Mouse (Mus musculus): ENCODE results near the gene Prkca.

The Prkca gene

DNA sequence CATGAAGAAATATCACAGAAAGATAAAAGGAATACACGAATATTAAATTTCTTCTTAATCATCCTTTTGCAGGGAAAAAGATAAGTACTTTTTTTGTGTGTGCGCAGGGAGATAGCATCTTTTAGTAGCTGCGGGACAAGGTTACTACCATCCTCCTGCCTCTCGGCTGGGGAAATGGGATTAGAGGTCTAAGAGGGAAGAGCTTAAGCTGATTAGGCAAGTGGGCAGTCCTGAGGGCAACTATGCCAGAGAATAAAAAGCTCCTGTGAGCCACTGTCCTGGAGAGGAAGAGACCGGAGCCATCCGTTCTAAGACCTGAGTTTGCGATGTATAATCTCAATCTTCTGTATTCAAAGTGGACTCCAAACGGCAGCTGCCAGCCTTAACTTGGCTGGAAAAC lies 45.8 kb downstream of the Prkca start:
- no peak for DNase-seq (ENCODE audit: low spot score in 2 of 2)

DNA sequence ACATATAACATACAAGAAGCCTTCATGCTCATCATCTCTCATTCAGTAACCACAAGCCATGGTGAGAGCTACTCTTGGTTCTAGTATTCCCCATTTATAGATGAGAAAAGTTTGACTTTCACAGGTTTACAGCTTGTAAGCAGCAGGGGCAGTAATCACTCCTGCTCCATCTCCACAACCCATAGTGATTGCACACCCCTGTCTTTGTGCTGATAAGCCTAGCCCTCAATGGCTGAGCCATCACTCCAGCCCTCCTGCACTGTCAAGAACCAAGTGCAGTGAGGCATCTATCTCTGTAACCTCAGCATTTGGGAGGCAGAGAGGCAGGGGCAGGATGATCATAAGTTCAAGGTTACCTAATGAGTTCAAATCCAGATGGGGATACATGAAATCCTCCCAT lies 48.4 kb downstream of the Prkca start:
- DNase-seq (ENCODE audit: low spot score in 2 of 2): no peak

DNA sequence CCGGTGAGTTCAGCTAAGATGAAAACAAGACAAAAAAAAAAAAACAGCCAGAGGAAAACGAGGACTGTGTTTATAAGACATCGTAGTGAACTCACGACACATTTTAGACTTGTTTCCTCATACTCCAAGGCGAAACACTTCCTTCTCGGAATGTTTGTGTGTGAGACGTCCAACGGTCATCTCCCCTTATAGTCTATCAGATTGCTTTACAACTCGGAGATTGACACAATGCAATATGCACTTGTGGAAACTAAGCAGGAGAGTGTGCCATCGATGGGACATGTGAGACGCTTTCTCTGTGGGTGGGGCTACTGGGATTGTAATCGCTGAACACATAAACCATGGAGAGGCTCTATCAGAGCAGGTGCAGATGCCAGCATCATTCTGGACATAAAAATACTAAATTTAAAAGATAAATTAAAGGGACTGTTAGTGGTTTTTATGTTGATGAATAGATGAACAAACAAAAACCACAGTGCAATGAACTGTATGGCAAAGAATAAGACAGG lies 49.4 kb downstream of the Prkca start:
- DNase-seq (ENCODE audit: low spot score in 2 of 2): no peak

DNA sequence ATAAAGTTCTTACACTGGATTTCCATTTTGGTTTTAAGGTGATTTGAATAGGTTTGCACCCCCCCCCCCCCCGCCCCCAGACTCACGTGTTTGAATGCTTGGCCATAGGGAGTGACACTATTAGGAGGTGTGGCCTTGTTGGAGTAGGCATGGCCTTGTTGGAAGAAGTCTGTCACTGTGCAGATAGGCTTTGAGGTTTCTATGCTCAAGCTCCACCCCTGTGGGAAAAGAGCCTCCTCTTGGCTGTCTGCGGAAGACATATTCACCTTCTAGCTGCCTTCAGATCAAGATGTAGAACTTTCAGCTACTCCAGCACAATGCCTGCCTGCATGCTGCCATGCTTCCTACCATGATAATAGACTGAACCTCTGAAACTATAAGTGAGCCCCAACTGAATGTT lies 49.9 kb downstream of the Prkca start:
- DNase-seq (ENCODE audit: low spot score in 2 of 2): no peak

DNA sequence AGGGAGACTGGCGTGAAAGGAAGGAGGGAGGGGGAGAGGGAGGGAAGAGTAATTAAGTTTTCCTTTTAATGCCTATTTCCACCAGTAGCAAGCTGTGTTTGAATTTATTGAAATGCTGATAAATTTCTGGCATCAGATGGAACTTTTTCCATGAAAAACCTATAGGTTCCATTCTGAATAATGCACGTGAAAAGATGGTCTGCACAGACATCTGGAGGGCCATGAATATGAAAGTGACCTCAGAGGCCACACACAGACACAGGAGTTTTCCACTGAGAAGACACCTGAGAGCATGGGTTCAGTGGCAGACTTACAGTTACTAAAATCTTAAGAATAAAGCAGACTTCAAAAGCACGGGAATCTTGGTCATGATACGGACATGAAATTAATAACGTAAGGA lies 54.5 kb downstream of the Prkca start:
- DNase-seq (ENCODE audit: low spot score in 2 of 2): no peak

DNA sequence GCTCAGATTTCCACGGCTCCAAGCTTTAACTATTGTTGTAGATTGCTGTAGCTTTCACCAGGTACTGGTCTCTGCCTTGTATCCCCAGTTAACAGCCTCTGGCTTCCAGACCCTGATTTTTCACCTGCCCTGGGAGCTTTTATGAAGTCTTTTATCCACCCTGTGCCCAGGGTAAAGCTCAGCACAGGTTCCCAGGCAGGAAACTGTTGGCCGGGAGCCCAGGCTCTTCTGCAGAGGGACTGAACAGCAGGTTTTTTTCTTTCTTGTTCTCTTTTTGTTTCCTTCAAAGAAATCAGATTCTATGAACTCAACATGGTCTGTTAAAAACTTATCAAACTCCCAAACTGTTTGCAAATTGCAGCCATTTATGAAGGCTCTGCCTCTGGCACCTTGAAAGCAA lies 56.4 kb downstream of the Prkca start:
- no peak for DNase-seq (ENCODE audit: low spot score in 2 of 2)

DNA sequence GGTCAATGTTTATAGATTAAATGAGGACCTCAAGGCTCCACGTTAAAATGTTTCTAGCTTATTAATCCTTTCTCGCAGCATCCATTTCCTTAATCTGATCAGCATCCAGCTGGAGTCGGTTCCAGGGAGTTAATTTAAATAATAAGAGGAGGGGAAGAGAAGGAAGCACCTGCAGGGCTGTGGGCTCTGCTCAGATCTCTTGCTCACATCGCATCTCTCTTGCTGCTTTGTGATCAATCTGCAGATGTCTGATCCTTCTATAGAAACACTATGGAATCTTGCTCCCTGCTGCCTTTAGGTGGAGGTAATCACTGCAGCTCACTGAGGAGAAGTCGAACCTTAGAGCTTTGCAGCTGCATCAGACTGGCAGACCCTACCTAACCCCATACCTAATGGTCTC lies 58.7 kb downstream of the Prkca start:
- no peak for DNase-seq (ENCODE audit: low spot score in 2 of 2)

DNA sequence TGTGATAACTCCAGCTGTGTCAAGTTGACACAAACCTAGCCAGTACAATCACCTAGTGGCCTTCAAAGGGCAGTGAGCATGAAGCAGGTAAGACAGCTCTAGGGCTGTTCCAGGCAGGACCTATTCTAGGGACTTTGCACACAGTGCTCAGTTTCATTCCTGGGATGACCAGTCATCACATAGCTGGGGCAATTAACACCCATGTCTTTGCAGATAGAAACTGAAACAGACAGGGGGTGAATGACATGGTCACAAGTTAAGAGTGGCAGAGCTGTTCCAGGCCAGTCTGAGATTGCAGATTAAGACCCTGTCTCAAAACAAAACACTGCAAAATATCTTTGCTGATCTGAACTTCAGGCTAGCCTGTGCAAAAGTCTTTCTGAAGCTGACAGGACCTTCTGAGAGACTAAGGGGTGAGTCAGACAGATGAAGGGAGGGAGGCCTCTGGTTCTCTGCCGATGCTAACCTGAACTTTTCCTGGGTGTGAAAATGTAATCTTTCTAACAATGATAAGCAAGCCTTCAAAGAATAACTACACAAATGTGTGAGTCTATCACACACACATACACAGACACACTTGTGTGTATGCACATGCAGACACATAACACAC lies 60.8 kb downstream of the Prkca start:
- DNase-seq (ENCODE audit: low spot score in 2 of 2): no peak

DNA sequence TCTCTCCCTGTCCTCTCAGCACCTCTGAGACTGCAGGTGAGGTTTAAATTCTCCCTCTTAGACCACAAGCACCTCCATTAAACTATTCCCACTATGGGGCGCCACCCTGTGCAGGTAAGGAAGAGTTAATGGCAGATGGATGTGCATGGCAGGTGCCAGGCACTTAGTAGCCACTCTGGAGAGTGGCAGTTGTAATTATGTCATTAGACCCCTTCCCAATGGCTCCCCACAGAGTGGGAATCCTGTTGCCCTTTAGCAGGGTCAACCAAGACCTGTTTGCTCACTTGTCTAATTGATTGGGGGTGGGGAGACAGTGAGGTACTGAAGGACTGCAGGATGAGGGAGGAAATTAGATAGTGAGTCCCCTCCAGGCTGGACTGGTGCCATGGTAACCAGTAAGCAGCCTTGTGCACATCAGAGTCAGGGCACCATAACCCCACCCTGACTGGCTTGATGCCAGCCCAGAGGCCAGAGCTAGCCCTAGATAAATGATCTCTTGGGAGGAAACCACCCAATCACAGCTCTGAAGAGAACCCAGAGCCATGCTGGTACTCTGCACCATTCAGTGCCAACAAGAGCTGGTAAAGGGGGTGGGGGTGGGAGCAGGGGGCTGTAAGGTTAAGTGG lies 63.9 kb downstream of the Prkca start:
- DNase-seq (ENCODE audit: low spot score in 2 of 2): no peak

DNA sequence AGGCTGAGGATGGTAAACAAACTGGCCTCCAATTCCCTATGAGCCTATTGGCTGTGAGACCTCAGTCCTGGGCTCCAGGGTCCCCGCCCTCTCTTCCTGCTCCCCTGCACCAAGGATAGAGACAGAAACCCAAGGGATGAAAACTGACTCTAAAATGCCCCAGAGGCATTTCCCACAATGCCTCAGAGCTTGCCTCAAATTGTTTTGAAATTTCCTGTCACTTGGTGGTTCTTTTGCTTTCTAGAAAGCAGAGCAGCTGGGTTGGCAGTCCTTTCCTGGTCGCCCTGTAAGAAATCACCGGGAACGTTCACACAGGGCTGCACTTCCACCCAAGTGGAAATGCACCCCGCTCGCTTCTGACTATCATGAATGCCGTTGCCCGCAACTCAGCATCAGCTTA lies 66.6 kb downstream of the Prkca start:
- no peak for DNase-seq (ENCODE audit: low spot score in 2 of 2)

DNA sequence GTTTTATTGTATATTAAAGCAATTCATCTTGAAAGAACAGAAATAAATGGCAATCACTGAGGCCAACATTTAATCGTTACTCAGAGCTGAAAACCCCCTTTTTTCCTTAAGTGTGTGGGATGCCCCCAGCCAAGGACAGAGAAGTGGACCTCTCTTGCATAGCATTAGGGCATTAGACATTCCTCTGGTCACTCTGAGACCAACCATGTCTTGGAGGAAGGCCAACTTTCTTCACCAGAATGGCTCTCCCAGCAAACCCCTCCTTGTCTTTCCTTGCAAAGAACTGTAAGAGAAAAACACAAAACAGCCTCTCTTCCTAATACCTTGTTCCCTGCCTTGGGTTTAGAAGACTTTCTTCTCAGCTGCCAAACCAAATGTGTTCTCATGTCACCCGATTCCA lies 67.6 kb downstream of the Prkca start:
- DNase-seq (ENCODE audit: low spot score in 2 of 2): no peak

DNA sequence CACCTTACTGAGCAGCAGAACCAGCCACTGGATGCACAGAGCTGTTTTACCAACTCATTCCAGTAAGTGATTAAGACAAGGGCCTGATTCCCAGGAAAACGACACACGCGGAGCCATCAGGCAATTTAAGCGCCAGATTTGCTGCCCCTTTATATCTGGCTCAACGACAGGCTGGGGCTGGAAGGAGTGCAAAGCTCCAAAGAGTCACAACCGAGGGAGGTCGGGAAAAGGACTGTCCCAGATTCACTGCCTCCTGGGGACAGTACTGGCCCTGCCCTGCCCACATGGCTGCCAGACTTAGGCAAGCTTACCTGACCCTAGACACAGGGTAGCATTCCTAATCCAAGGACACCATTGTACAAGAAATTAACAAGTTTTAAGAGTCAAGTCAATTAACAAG lies 69.7 kb downstream of the Prkca start:
- DNase-seq (ENCODE audit: low spot score in 2 of 2): no peak

DNA sequence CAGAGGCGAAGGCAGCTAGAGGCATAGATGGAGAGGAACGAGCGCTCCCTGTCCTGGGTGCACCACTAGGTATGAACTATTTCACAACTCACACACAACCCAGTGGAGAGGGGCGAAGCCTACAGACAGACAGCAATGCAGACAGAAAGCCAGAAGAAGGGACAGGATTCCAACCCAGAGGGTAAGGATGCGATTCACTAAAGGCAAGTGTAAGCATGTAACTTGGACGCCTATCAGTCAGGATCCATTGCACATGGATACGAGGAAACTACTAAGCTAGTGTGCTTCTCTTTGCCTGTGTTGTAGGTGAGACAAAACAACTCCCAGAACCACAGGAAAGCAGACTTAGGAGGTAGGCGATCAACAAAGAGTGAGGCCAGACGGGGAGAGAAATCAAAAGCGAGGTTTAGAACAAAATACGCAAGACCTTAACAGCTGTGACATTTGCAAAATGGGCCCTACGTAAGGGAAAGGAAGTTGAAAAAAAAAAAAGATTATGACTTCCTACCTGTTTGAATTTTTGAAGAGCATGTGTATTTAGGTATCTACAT lies 70.2 kb downstream of the Prkca start:
- DNase-seq (ENCODE audit: low spot score in 2 of 2): no peak

DNA sequence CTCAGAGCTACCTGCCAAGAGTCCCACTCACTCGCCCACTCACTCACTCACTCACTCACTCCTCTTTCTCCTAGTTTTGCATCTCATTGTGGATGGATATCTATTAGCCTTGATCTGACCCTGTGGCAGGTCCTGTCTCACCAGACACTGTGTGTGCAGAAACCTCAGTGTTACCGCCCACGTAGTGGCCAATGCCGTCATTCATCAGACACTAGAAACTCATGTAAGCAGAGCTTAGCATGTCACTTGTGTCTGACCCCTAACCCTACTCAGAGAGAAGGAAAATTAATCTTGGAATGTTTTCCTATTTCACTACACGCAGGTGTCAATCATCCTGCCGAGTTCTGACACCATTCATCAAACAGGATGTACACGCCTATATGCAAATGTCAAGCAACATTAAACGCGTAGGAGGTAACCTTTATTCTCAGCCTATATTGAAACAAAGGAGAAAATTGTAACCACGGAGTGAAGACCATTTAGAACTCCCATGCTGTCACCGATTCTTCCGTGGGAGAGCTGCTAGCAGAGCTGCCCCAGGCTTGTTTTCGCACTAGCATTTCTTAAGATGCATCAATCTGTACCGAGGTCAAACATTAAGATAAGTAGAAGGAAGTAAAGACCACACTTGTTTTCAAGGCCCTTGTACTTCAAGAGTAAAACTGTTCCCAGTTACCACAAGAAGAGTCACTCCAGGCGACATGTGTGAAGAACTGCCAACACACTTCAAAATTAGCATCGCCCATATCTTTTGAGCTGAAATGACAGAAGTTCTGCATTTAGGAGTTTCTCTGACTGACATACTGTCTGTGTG lies 70.9 kb downstream of the Prkca start:
- no peak for DNase-seq (ENCODE audit: low spot score in 2 of 2)

DNA sequence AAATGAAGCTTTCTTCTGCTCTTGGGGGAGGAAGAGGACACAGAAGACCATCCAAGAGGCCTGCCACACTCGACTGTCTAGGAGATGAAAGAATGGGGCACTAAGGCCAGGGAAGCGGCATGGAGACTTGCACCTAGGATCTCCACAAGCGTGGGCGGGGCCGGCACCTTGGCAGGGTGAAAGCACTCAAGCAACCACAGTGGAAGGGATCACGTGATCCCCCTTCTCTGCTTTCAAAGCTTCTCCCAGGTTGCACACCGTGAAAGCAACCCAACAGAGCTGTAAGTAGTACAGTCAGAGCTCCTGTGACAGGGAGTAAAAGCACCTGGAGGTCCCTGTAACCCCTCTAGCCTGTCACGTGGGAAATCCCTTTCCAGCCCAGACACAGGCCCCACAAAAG lies 72.4 kb downstream of the Prkca start:
- DNase-seq (ENCODE audit: low spot score in 2 of 2): no peak

DNA sequence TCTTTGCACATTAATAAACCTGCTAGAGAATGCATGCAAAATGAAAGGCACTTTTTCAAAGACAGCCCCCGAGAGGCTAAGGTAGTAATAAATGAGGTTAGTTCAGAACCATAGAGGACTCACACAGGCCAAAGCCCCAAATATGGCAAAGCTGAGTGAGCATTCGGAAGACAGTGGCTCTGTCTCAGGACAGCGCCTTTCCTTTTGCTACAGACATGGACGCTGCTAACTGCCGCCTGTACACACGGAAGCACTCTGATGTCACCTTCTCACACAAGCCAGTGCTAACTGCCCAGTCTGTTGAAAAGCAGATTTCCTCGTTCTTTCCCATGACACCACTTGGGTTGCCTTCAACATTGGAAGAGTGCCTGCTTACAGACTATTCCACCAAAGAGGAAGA lies 74.2 kb downstream of the Prkca start:
- no peak for DNase-seq (ENCODE audit: low spot score in 2 of 2)

DNA sequence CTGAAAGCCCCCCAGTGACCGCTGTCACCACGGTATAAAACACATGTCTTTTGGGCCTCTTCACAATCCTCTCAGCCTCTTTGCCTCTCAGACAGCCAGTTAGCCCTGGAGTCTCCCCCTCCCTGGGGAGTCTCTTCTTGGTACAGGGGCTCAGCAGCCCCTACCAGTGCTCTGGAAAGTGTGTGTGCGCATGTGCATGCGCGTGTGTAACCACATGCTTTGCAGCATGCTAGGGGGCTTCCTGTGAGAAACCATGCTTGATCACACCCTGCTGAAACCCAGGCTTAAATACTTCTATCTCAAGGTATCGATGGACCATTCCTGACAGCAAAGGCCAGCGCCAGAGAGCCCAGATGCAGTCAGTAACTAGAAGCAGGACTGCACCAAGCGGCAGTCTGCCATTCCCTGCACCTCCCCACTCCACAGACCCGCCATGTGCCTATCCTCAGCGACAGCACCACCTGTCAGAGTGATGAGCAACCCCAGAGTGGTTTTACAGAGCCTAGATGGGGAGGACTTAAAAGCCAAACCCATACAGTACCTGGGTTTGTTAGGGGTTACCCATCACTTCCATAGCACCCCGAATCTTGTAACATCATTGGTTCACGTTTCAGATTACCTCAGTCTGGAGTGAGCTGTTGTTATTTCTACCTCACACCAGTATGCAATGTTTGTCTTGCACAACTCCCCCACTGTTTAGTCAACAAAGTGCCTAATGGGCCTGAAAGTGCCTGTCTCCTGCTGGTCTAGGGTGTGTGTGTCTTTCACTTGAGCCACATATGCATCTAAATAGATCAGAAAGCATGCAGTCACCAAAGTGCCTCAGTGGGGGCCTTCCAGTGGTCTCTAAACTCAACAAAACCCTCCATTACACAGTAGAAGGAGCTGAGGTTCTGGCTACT lies 75.1 kb downstream of the Prkca start:
- DNase-seq (ENCODE audit: low spot score in 2 of 2): no peak

DNA sequence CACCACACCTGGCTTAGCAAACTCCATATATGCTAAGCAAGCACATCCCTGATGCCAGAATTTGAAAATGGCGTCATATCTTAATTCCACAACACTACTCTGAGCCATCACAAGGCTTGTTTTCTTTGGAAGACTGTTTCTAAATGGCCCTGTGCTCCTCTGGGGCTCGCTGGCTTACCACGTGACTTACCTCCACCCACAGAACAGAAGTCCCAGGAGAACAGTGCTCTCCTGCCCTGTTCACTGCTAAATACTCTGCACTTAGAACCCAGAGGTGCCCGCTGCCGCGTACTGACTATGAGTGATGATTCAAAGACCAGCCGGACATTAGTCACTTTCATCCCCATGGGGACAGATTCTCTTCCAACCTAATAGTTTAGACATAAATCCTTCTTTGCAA lies 75.9 kb downstream of the Prkca start:
- DNase-seq (ENCODE audit: low spot score in 2 of 2): no peak

DNA sequence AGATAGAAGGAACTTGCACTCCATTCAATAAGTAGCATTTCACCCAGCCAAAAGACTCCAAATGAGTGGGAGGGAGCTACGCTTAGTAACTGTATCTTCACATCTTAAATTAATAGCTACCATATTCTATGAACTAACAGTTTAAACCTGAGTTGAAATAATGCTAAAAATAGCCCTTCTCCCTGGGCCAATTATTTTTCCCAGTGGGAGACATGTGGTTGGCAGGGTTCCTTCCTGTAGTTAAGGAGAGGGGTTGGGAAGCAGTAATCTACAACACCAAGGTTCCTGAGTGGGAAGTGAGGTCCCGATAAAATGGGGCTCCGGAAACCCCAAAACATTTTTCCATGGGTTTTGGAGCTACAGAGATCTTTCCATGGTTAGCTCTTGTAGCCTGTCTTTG lies 76.7 kb downstream of the Prkca start:
- no peak for DNase-seq (ENCODE audit: low spot score in 2 of 2)

DNA sequence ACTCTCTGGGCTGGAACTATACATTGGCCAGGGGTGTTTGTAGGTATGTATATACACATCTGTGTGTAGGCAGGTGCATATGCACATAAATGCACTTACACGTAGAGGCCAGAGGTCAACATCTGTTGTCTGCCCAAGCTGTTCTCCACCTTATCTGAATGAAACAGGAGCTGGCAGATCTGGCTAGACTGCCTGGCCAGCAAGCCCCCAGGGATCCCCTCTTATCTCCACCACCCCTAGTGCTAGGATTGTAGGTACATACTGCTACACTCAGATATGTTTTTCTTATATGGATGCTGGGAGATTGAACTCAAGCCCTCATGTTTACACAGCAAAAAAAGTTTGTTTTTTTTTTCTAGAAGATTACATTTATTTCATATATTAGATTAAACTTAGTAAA lies 79.9 kb downstream of the Prkca start:
- no peak for DNase-seq (ENCODE audit: low spot score in 2 of 2)

DNA sequence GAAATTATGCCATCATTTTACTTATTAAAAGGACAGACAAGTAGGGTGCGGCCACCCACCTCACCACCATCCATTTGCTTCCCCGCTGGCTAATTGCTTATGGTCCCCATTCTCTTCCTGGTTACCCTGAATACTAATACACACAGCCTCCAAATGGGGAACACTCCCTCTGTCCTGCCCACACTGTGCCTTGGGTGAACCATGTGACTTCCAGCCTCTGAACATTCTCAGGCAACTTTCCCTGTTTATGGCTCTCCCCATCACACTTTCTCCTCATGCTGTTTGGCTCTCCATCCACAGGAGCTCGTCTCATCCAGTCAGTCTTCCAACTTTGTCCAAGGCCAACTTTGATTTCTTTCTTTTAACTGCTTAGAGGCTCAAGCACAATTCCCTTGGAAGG lies 80.3 kb downstream of the Prkca start:
- DNase-seq (ENCODE audit: low spot score in 2 of 2): no peak

DNA sequence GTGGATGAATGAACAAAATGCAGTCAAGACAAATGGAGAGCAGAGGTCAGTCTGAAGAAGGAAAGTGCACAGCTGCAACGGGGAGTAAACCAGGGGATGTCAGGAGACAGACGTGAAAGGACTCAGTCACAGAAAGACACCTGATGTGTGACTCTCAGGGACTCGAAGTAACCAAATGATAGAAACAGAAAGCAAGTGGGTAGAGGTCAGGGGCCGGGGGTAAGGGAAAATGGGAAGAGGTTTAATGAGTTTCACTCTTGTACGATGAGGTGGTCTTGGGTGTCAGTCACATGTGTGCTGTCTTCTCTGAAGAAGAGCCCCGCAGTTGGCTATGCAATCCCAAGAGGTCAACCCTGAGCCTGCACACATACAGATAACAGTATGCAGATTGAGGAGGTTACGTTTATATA lies 82.0 kb downstream of the Prkca start:
- no peak for DNase-seq (ENCODE audit: low spot score in 2 of 2)

All from right cerebral cortex, postnatal 36 days (tissue).